Mouse (Mus musculus): ENCODE data around the gene Olfr613. TPM values are rescaled to one million over a fixed set of nuclear protein-coding genes. Genes with fewer than 3 reads are reported as not detected.
"Not testable (repeated sequence)": the region's sequence is repeated elsewhere in the genome, so short reads cannot be mapped to it uniquely, and the experiment has no call there.

Olfr613 gene
- not detected in 2 replicates for polyA plus RNA-seq (2014; fragmentation: Nextera tagmentation; extraction: Ambion mirVana)

- Histone ChIP-seq H3K36me3 (ENCODE audit: control insufficient read depth, insufficient read depth, low read length) (no peaks in the 10 kb centered on the region), H3K4me1 (ENCODE audit: control insufficient read depth, insufficient read depth, low read length) (no peaks in the 10 kb centered on the region), H3K4me3 (ENCODE audit: low read depth, low read length) (no peak within 1 kb of the TSS), H3K9me3 (replicated peaks; ENCODE audit: control insufficient read depth, low read length) (no peaks in the 10 kb centered on the region), H3K9ac (ENCODE audit: low read length) (no peak within 1 kb of the TSS), H3K27ac (ENCODE audit: low read depth, low read length) (no peak within 1 kb of the TSS), H3K27me3 (replicated peaks; ENCODE audit: control insufficient read depth, insufficient read depth, low read length) (no peaks in the 10 kb centered on the region), H3K4me2 (ENCODE audit: low read length) (no peak within 1 kb of the TSS)
- DNase-seq (ENCODE audit: low spot score) (no peak), ATAC-seq (no peak)
- WGBS = 82% methylated on average over 2 of the region's 2 CpGs
Measured at GRCm38 (mm10) chr7:103547774-103548173, at the start of gene Olfr613. TSS of gene Olfr613 (plus strand) at chr7:103548074.

DNA sequence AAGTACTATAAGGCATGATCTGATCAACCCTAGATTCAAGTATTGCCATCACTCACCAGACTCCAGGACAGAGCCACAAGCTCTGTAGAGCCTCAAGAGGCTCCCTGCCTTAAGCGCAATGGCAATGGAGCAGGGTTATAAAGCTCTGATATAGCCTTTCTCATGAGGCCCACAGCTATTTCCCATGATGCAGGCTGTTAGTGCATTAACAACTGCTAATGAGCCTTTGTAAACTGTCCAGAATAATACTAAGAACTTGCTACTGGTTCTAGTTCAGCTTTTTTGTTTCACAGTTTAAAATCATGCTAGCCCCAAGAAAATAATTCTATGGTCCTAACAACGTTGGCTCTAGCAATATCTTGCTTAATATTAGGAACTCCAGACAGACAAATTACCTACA lies 35.9 kb upstream of the Olfr613 start, which contains the start of gene Olfr610:
Gene Olfr610, minus strand, starts transcription at position 101 of the 400 bp plus-strand sequence.
- 87% methylated on average over 2 of the region's 2 CpGs for WGBS

GRCm38 (mm10) chr7:103520746-103521145 lies 27.1 kb upstream of the Olfr613 start, which contains the start of gene Olfr611:
TSS of gene Olfr611 (minus strand) at chr7:103520846.
- not testable (repeated sequence) for H3K27me3 ChIP-seq (replicated peaks; ENCODE audit: control insufficient read depth, insufficient read depth, low read length); H3K9me3 ChIP-seq (replicated peaks; ENCODE audit: control insufficient read depth, low read length); H3K4me3 ChIP-seq (ENCODE audit: low read depth, low read length); H3K27ac ChIP-seq (ENCODE audit: low read depth, low read length); DNase-seq (ENCODE audit: low spot score); H3K36me3 ChIP-seq (ENCODE audit: control insufficient read depth, insufficient read depth, low read length); H3K9ac ChIP-seq (ENCODE audit: low read length); H3K4me1 ChIP-seq (ENCODE audit: control insufficient read depth, insufficient read depth, low read length); H3K4me2 ChIP-seq (ENCODE audit: low read length); ATAC-seq
- WGBS = 83% methylated on average over 1 of the region's 1 CpGs

More for the DNA sequence above, 35.9 kb upstream of the Olfr613 start, which contains the start of gene Olfr610:
- Histone ChIP-seq H3K27ac (ENCODE audit: low read depth, low read length) (no peak within 1 kb of the TSS), H3K4me1 (ENCODE audit: control insufficient read depth, insufficient read depth, low read length) (no peaks in the 10 kb centered on the region), H3K4me2 (ENCODE audit: low read length) (no peak within 1 kb of the TSS), H3K9ac (ENCODE audit: low read length) (no peak within 1 kb of the TSS), H3K27me3 (replicated peaks; ENCODE audit: control insufficient read depth, insufficient read depth, low read length) (no peaks in the 10 kb centered on the region), H3K9me3 (replicated peaks; ENCODE audit: control insufficient read depth, low read length) (no peaks in the 10 kb centered on the region), H3K36me3 (ENCODE audit: control insufficient read depth, insufficient read depth, low read length) (no peaks in the 10 kb centered on the region), H3K4me3 (ENCODE audit: low read depth, low read length) (no peak within 1 kb of the TSS)
- DNase-seq (ENCODE audit: low spot score) (no peak), ATAC-seq (no peak)

GRCm38 (mm10) chr7:103542617-103543016 lies 5.3 kb upstream of the Olfr613 start, which contains the start of gene Olfr612:
TSS of gene Olfr612 (minus strand) at chr7:103542717.
- H3K36me3 ChIP-seq (ENCODE audit: control insufficient read depth, insufficient read depth, low read length); H3K4me1 ChIP-seq (ENCODE audit: control insufficient read depth, insufficient read depth, low read length); H3K27me3 ChIP-seq (replicated peaks; ENCODE audit: control insufficient read depth, insufficient read depth, low read length); H3K9me3 ChIP-seq (replicated peaks; ENCODE audit: control insufficient read depth, low read length); H3K9ac ChIP-seq (ENCODE audit: low read length); H3K27ac ChIP-seq (ENCODE audit: low read depth, low read length); H3K4me3 ChIP-seq (ENCODE audit: low read depth, low read length); DNase-seq (ENCODE audit: low spot score); H3K4me2 ChIP-seq (ENCODE audit: low read length); ATAC-seq: not testable (repeated sequence)
- WGBS = 87% methylated on average over 2 of the region's 2 CpGs

DNA sequence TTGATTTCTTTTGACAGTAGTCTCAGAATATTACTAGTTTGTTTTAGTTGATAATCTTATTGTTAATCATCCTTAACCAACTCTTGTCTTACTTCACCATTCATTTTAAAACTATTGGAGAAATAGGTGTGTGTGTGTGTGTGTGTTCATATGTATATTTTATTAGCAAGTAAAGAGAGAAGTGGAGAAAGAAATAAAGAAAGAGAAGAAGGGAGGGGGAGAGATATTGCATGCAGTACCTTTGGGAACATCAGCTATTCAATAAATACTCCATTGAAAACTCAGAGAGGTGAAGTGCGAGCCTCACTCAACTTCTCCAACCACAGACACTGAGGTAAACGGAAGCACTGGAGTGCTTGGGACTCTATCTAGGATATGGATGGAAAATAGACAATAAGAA lies 7.9 kb downstream of the Olfr613 start, which contains the start of gene Olfr615:
Gene Olfr615, plus strand, starts transcription at position 301 of the 400 bp plus-strand sequence.
- H3K9me3 ChIP-seq (replicated peaks; ENCODE audit: control insufficient read depth, low read length) = no peaks in the 10 kb centered on the region
- no peak within 1 kb of the TSS for H3K4me2 ChIP-seq (ENCODE audit: low read length)
- H3K4me3 ChIP-seq (ENCODE audit: low read depth, low read length) = no peak within 1 kb of the TSS
- H3K36me3 ChIP-seq (ENCODE audit: control insufficient read depth, insufficient read depth, low read length) = no peaks in the 10 kb centered on the region
- DNase-seq (ENCODE audit: low spot score) (no peak), ATAC-seq (no peak)
- no peak within 1 kb of the TSS for H3K27ac ChIP-seq (ENCODE audit: low read depth, low read length)
- no peaks in the 10 kb centered on the region for H3K4me1 ChIP-seq (ENCODE audit: control insufficient read depth, insufficient read depth, low read length)
- no peak within 1 kb of the TSS for H3K9ac ChIP-seq (ENCODE audit: low read length)
- WGBS = 88% methylated on average over 2 of the region's 2 CpGs
- H3K27me3 ChIP-seq (replicated peaks; ENCODE audit: control insufficient read depth, insufficient read depth, low read length) = no peaks in the 10 kb centered on the region

- no peak within 1 kb of the TSS for H3K9ac ChIP-seq (ENCODE audit: low read length)
- H3K4me3 ChIP-seq (ENCODE audit: low read depth, low read length) = no peak within 1 kb of the TSS
- DNase-seq (ENCODE audit: low spot score) = no peak
- no peaks in the 10 kb centered on the region for H3K4me1 ChIP-seq (ENCODE audit: control insufficient read depth, insufficient read depth, low read length)
- H3K27me3 ChIP-seq (replicated peaks; ENCODE audit: control insufficient read depth, insufficient read depth, low read length) = no peaks in the 10 kb centered on the region
- 79% methylated on average over 3 of the region's 3 CpGs for WGBS
- H3K4me2 ChIP-seq (ENCODE audit: low read length) = no peak within 1 kb of the TSS
- no peaks in the 10 kb centered on the region for H3K9me3 ChIP-seq (replicated peaks; ENCODE audit: control insufficient read depth, low read length)
- no peak within 1 kb of the TSS for H3K27ac ChIP-seq (ENCODE audit: low read depth, low read length)
- H3K36me3 ChIP-seq (ENCODE audit: control insufficient read depth, insufficient read depth, low read length) = no peaks in the 10 kb centered on the region
- no peak for ATAC-seq
Measured at GRCm38 (mm10) chr7:103569043-103569442, 21.2 kb downstream of the Olfr613 start, which contains the start of gene Olfr616. TSS of gene Olfr616 (minus strand) at chr7:103569143.

DNA sequence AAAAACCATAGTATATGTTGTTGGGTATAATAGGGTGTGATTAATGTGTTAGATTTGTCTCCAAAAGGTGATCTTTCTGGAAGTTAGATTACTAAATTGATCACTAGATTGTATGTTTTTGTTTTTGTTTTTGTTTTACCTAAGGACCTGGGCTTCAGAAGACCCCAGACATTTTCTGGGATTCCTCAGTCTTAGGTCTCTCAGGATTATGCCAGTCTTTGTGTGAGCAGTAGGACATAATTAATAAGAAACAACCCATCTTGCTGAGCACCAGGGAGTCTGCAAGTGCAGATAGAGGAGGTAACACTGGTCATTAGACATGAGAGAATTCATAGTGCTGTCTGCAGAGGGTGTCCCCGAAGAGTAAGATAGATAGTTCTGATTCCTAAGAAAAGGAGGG lies 24.9 kb downstream of the Olfr613 start, which contains the start of gene Olfr617:
Gene Olfr617, plus strand, starts transcription at position 301 of the 400 bp plus-strand sequence.
- WGBS = 88% methylated on average over 1 of the region's 1 CpGs
- H3K4me2 ChIP-seq (ENCODE audit: low read length) = no peak within 1 kb of the TSS

GRCm38 (mm10) chr7:103589803-103590202 lies 41.9 kb downstream of the Olfr613 start, which contains the start of gene Olfr618:
TSS of gene Olfr618 (plus strand) at chr7:103590103.
- Histone ChIP-seq H3K36me3 (ENCODE audit: control insufficient read depth, insufficient read depth, low read length) (no peaks in the 10 kb centered on the region), H3K4me1 (ENCODE audit: control insufficient read depth, insufficient read depth, low read length) (no peaks in the 10 kb centered on the region), H3K9me3 (replicated peaks; ENCODE audit: control insufficient read depth, low read length) (no peaks in the 10 kb centered on the region), H3K27ac (ENCODE audit: low read depth, low read length) (no peak within 1 kb of the TSS), H3K9ac (ENCODE audit: low read length) (no peak within 1 kb of the TSS), H3K27me3 (replicated peaks; ENCODE audit: control insufficient read depth, insufficient read depth, low read length) (no peaks in the 10 kb centered on the region), H3K4me3 (ENCODE audit: low read depth, low read length) (no peak within 1 kb of the TSS), H3K4me2 (ENCODE audit: low read length) (no peak within 1 kb of the TSS)
- DNase-seq (ENCODE audit: low spot score) (no peak), ATAC-seq (no peak)
- WGBS = 59% methylated on average over 2 of the region's 2 CpGs

More for the DNA sequence above, 24.9 kb downstream of the Olfr613 start, which contains the start of gene Olfr617:
- ATAC-seq (no peak), DNase-seq (ENCODE audit: low spot score) (no peak)
- Histone ChIP-seq H3K4me1 (ENCODE audit: control insufficient read depth, insufficient read depth, low read length) (no peaks in the 10 kb centered on the region), H3K27me3 (replicated peaks; ENCODE audit: control insufficient read depth, insufficient read depth, low read length) (no peaks in the 10 kb centered on the region), H3K36me3 (ENCODE audit: control insufficient read depth, insufficient read depth, low read length) (no peaks in the 10 kb centered on the region), H3K4me3 (ENCODE audit: low read depth, low read length) (no peak within 1 kb of the TSS), H3K9me3 (replicated peaks; ENCODE audit: control insufficient read depth, low read length) (no peaks in the 10 kb centered on the region), H3K9ac (ENCODE audit: low read length) (no peak within 1 kb of the TSS), H3K27ac (ENCODE audit: low read depth, low read length) (no peak within 1 kb of the TSS)

GRCm38 (mm10) chr7:103600275-103600674 lies 52.4 kb downstream of the Olfr613 start, which contains the start of gene Olfr619:
TSS of gene Olfr619 (plus strand) at chr7:103600575.
- no peaks in the 10 kb centered on the region for H3K27me3 ChIP-seq (replicated peaks; ENCODE audit: control insufficient read depth, insufficient read depth, low read length)
- DNase-seq (ENCODE audit: low spot score) = no peak
- H3K4me1 ChIP-seq (ENCODE audit: control insufficient read depth, insufficient read depth, low read length) = no peaks in the 10 kb centered on the region
- H3K9me3 ChIP-seq (replicated peaks; ENCODE audit: control insufficient read depth, low read length) = no peaks in the 10 kb centered on the region
- no peak for ATAC-seq
- no peaks in the 10 kb centered on the region for H3K36me3 ChIP-seq (ENCODE audit: control insufficient read depth, insufficient read depth, low read length)
- no peak within 1 kb of the TSS for H3K4me3 ChIP-seq (ENCODE audit: low read depth, low read length)
- H3K4me2 ChIP-seq (ENCODE audit: low read length) = no peak within 1 kb of the TSS
- H3K27ac ChIP-seq (ENCODE audit: low read depth, low read length) = no peak within 1 kb of the TSS
- no peak within 1 kb of the TSS for H3K9ac ChIP-seq (ENCODE audit: low read length)
